Mouse (Mus musculus) megakaryocyte, embryonic 14.5 days (primary cell): ENCODE results near the gene Phf12.

Source experiments
- FLI1 ChIP-seq: IDR thresholded peaks from 2 replicates; pipeline ENCODE4 v1.6.1; 2012; ENCODE audit warnings: low read length, inconsistent platforms, mixed read lengths
- GATA1 ChIP-seq: IDR thresholded peaks from 3 replicates; pipeline ENCODE4 v1.6.1; 2012; ENCODE audit warnings: mixed read lengths, low read length, inconsistent platforms, borderline replicate concordance

GRCm38 (mm10) chr11:78067566-78067965 lies 85.0 kb downstream of the Phf12 start:
- no peak for TF ChIP-seq GATA1
- TF ChIP-seq FLI1 = no peak
